Mouse (Mus musculus) mature B cell (primary cell): ENCODE results near the gene Pex7.

Source experiments
- in situ Hi-C: fragments of 300-500 bp; cut with MboI; formaldehyde crosslinking; loops from 2 replicates; pipeline ENCODE4 v1.14.3; 2019

Gene Pex7

GRCm38 (mm10) chr10:19907246-19907804 is at the start of gene Pex7:
TSS of gene Pex7 (minus strand) at chr10:19907689.
- in situ Hi-C loops: no loop called here

GRCm38 (mm10) chr10:19956745-19957144 is 49.3 kb upstream of the Pex7 start:
- in situ Hi-C loops: no loop called here

GRCm38 (mm10) chr10:19955817-19956216 is 48.3 kb upstream of the Pex7 start:
- in situ Hi-C loops: no loop called here

- in situ Hi-C loops: no loop called here
These were observed 47.1 kb upstream of the Pex7 start for GRCm38 (mm10) chr10:19954572-19954971.

GRCm38 (mm10) chr10:19953032-19953761 is 45.7 kb upstream of the Pex7 start:
- in situ Hi-C loops: no loop called here

- in situ Hi-C loops: no loop called here
These were observed 41.6 kb upstream of the Pex7 start for GRCm38 (mm10) chr10:19949106-19949505.

- in situ Hi-C loops: no loop called here
These were observed 40.9 kb upstream of the Pex7 start for GRCm38 (mm10) chr10:19948381-19948780.

GRCm38 (mm10) chr10:19947901-19948300 is 40.4 kb upstream of the Pex7 start:
- in situ Hi-C loops: no loop called here

GRCm38 (mm10) chr10:19947441-19947840 is 40.0 kb upstream of the Pex7 start:
- in situ Hi-C loops: no loop called here

- in situ Hi-C loops: no loop called here
These were observed 39.2 kb upstream of the Pex7 start for GRCm38 (mm10) chr10:19946644-19947043.

DNA sequence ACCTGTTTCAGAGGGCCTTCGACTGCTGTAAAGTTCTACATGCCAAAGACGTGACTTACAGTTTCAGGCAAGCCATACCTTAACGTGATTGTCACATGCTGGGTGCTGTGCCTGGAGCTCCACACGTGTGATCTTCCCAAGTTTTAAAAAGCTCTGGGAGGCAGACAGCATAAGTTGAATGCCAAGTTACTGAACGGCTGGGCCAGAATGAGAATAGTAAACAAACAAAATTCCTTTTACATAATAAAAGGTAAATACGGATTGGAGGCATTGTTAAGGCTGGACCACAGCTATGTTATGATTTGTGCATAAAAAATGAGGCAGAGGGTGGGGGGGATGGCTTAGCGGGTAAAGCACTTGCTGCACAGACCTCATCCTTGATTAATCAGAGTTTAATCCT is 38.2 kb upstream of the Pex7 start:
- in situ Hi-C loops: no loop called here

DNA sequence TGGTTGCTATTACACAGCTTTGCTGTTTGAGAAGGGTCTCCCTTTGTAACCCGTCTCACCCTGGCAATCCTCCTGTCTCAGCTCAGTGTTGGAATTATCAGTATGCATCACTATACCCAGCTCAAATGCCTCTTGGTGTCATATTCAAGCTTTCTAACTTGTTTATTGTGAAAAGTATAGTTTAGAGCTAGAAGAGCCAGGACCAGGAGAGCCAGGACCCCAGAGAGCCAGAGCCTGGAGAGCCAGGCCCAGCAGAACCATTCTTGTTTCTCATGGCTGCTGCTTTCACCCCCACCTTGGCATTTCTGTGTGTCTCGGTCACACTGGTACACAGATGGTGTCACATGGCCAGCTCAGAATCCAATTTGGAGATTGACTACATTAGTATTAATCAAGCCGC is 35.1 kb upstream of the Pex7 start:
- in situ Hi-C loops: no loop called here

GRCm38 (mm10) chr10:19941914-19942313 is 34.4 kb upstream of the Pex7 start:
- in situ Hi-C loops: no loop called here

GRCm38 (mm10) chr10:19941063-19941462 is 33.6 kb upstream of the Pex7 start:
- in situ Hi-C loops: no loop called here

- in situ Hi-C loops: no loop called here
These were observed 33.1 kb upstream of the Pex7 start for GRCm38 (mm10) chr10:19940626-19941025.

GRCm38 (mm10) chr10:19940127-19940526 is 32.6 kb upstream of the Pex7 start:
- in situ Hi-C loops: no loop called here

DNA sequence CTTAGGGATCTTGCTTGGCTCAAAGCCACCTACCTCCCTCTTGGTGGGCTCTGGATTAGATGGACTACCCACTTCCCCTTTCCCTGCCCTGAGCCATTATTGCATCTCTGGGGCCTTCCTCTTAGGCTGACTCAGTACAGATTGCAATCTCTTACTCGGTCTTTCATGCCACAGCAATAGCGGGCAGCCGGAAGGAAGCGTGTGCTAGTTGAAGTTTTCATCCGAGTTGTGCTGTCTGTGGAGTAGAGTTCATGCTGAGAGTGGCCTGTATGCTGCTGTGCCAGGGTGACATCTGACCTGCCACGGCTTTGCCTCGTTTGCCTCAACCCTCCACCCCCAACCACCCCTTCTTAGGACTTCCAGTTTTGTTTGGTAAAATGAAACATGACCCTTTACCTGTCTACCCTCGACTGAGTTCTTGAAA is 31.8 kb upstream of the Pex7 start:
- in situ Hi-C loops: loop anchor here (10.0 kb wide), 1 partner anchor 56 kb away; no protein-coding TSS in a partner anchor

- in situ Hi-C loops: loop anchor here (10.0 kb wide), 1 partner anchor 56 kb away; no protein-coding TSS in a partner anchor
These were observed 31.2 kb upstream of the Pex7 start for GRCm38 (mm10) chr10:19938738-19939137.

- in situ Hi-C loops: loop anchor here (10.0 kb wide), 1 partner anchor 58 kb away; no protein-coding TSS in a partner anchor
These were observed 29.6 kb upstream of the Pex7 start for GRCm38 (mm10) chr10:19936961-19937708.

DNA sequence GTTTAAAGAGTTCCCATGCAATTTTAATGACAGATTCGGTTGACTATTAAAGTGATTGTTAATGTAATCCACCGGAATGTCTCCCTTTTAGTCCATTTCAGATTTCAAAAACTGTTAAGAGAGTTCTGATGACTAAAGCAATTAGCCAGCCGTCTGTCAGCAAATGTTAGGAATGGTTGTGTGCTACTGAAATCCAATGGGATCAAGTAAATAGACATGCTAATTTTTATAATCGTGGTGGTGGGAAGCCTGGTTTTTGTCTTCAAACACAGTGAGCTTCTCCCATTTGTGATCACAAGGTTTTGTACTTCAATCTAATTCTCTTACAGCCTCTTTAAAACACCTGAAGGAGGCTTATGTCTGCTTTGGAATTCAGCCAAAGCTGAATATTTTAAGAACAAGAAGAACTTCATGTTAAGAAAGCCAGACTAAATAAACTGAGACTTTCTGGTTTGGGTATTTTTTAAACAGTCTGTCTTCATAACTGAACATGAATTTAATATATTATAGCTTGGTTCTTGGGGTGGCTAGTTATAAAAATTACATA is 28.4 kb upstream of the Pex7 start:
- in situ Hi-C loops: loop anchor here (10.0 kb wide), 1 partner anchor 59 kb away; no protein-coding TSS in a partner anchor

DNA sequence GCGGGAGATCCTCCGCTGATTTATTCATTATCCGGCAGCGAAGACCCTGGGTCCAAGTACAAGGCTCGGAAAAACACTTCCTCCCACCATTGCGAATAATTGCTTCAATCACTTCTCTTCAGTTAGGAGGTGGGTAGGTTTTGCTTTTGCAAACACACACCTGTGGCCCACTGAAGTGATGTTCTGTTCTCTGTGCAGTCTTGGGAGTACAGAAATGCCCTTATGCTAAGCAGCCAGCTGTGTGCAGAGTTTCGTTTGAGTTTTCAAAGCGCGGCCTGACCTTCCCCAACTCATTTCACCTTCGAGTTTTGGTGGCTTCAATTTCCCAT is 27.8 kb upstream of the Pex7 start:
- in situ Hi-C loops: loop anchor here (10.0 kb wide), 1 partner anchor 60 kb away; no protein-coding TSS in a partner anchor
